20 mouse cellular contexts compared by ENCODE assay signal in the genomic region with DNA sequence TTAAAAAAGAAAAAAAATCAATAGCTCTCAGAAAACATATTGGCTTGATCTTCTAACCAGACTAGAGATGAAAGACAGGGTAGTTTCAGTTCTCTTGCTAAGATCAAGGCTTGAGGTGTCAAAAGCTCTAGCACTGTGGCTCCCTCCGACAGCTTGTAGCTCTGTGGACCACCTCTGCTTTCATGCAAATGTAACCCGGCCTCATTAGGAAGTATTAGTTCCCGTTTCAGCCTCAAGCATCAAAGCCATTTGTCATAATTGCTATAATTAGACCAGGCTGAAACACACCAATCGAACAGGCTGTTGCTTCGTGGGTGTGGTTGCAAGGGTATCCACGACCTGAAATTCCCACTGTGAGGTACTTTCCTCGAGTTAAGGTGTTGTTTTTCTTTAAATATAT.
DNase-seq lines count a peak whose midpoint lies in the region; ATAC-seq and TF ChIP-seq lines count a peak whose summit lies in the region.
"Had no signal": no experiment of that assay in that cellular context is flagged by ENCODE, and none has a peak within 500 bp of the region (broad histone marks: within the 10 kb centered on the region; RNA-seq: fewer than 3 reads in every experiment).

No protein-coding gene starts in this region.

- H3K4me3 ChIP-seq in midbrain, embryonic 14.5 days (replicated peaks; ENCODE audit: low read depth, low read length), result no peak overlapping the region
- no peak overlapping the region for H3K4me3 ChIP-seq in midbrain, embryonic 15.5 days
- no peak overlapping the region for H3K4me3 ChIP-seq in midbrain, embryonic 16.5 days (ENCODE audit: low read depth, low read length)
- H3K4me3 ChIP-seq: heart, embryonic 10.5 days; hindbrain, embryonic 15.5 days; liver, embryonic 12.5 days; myocyte had no signal

- H3K4me2 ChIP-seq in midbrain, embryonic 14.5 days (ENCODE audit: low read length), result no peak overlapping the region
- H3K4me2 ChIP-seq in midbrain, embryonic 15.5 days, result no peak overlapping the region
- no peak overlapping the region for H3K4me2 ChIP-seq in midbrain, embryonic 16.5 days (ENCODE audit: low read length)
- H3K4me2 ChIP-seq: hindbrain, embryonic 15.5 days; liver, embryonic 12.5 days had no signal

- no peaks in the 10 kb centered on the region for H3K9me3 ChIP-seq in midbrain, embryonic 14.5 days (ENCODE audit: control insufficient read depth, low read length)
- H3K9me3 ChIP-seq in midbrain, embryonic 15.5 days, result no peaks in the 10 kb centered on the region
- H3K9me3 ChIP-seq in midbrain, embryonic 16.5 days (replicated peaks; ENCODE audit: control insufficient read depth, low read length, poor library complexity, severe bottlenecking), result no peaks in the 10 kb centered on the region
- H3K9me3 ChIP-seq: heart, embryonic 10.5 days; hindbrain, embryonic 15.5 days; liver, embryonic 12.5 days had no signal

- H3K9ac ChIP-seq in midbrain, embryonic 14.5 days (replicated peaks; ENCODE audit: low read length), result no peak overlapping the region
- H3K9ac ChIP-seq in midbrain, embryonic 15.5 days, result no peak overlapping the region
- no peak overlapping the region for H3K9ac ChIP-seq in midbrain, embryonic 16.5 days (ENCODE audit: low read depth, low read length)
- H3K9ac ChIP-seq: hindbrain, embryonic 15.5 days; liver, embryonic 12.5 days had no signal

- no peak for TF ChIP-seq CTCF in brain, embryonic 14.5 days (IDR thresholded peaks at IDR 0.05; ENCODE audit: borderline replicate concordance, extremely low read depth, insufficient read depth, insufficient read length)

- no peak overlapping the region for H3K27ac ChIP-seq in midbrain, embryonic 14.5 days (replicated peaks; ENCODE audit: low read depth, low read length)
- no peak overlapping the region for H3K27ac ChIP-seq in midbrain, embryonic 15.5 days
- no peak overlapping the region for H3K27ac ChIP-seq in midbrain, embryonic 16.5 days (ENCODE audit: low read length)
- H3K27ac ChIP-seq: heart, embryonic 10.5 days; hindbrain, embryonic 15.5 days; liver, embryonic 12.5 days had no signal

- H3K36me3 ChIP-seq in midbrain, embryonic 14.5 days (ENCODE audit: control insufficient read depth, insufficient read depth, low read length), result no peaks in the 10 kb centered on the region
- no peaks in the 10 kb centered on the region for H3K36me3 ChIP-seq in midbrain, embryonic 15.5 days (replicated peaks)
- no peaks in the 10 kb centered on the region for H3K36me3 ChIP-seq in midbrain, embryonic 16.5 days (ENCODE audit: control insufficient read depth, insufficient read depth, low read length)
- H3K36me3 ChIP-seq: heart, embryonic 10.5 days; hindbrain, embryonic 15.5 days; liver, embryonic 12.5 days had no signal

- TF ChIP-seq POLR2A in brain, embryonic 14.5 days (IDR thresholded peaks at IDR 0.05; ENCODE audit: borderline replicate concordance, extremely low read depth, insufficient read depth, insufficient read length, poor library complexity, severe bottlenecking), result no peak

- no peak for ATAC-seq in midbrain, embryonic 14.5 days (ENCODE audit: low FRiP score, low TSS enrichment)
- no peak for ATAC-seq in midbrain, embryonic 15.5 days (replicated peaks)
- ATAC-seq in cerebellum, adult (ENCODE audit: insufficient number of reproducible peaks, low FRiP score, low TSS enrichment), result no peak
- no peak for ATAC-seq in midbrain, embryonic 16.5 days
- ATAC-seq: forebrain, embryonic 14.5 days; liver, embryonic 12.5 days; lung, postnatal 0 days had no signal

- DNase-seq in midbrain, embryonic 14.5 days, result peak; percentile 16
- DNase-seq in brain, embryonic 14.5 days (ENCODE audit: low read depth), result peak; percentile 24
- peak; percentile 65 for DNase-seq in naive thymus-derived CD4-positive, alpha-beta T cell, adult 2 months (ENCODE audit: low read depth)
- no peak for DNase-seq in right cerebral cortex, postnatal 10 days (ENCODE audit: low spot score in 2 of 2)
- DNase-seq in embryo, embryonic 11 days, result no peak
- DNase-seq: cerebellum, adult 2 months; heart, postnatal 14 days; kidney, adult 9 months; layer of hippocampus, postnatal 36 days; right cerebral cortex, postnatal 4 days; thymus, postnatal 25 days had no signal

- no peaks in the 10 kb centered on the region for H3K4me1 ChIP-seq in midbrain, embryonic 14.5 days (ENCODE audit: control insufficient read depth, insufficient read depth, low read length)
- no peaks in the 10 kb centered on the region for H3K4me1 ChIP-seq in midbrain, embryonic 15.5 days
- no peaks in the 10 kb centered on the region for H3K4me1 ChIP-seq in midbrain, embryonic 16.5 days (ENCODE audit: control insufficient read depth, insufficient read depth, low read length)
- H3K4me1 ChIP-seq: heart, embryonic 10.5 days; hindbrain, embryonic 15.5 days had no signal

- H3K27me3 ChIP-seq in midbrain, embryonic 14.5 days (ENCODE audit: control insufficient read depth, insufficient read depth, low read length), result no peaks in the 10 kb centered on the region
- no peaks in the 10 kb centered on the region for H3K27me3 ChIP-seq in midbrain, embryonic 15.5 days (replicated peaks)
- H3K27me3 ChIP-seq in midbrain, embryonic 16.5 days (ENCODE audit: control insufficient read depth, insufficient read depth, low read depth, low read length), result no peaks in the 10 kb centered on the region
- H3K27me3 ChIP-seq: hindbrain, embryonic 15.5 days; liver, embryonic 12.5 days had no signal

- 62% methylated on average over 7 of the region's 7 CpGs for WGBS in midbrain, embryonic 14.5 days
- 58% methylated on average over 7 of the region's 7 CpGs for WGBS in midbrain, embryonic 15.5 days
- WGBS in midbrain, embryonic 16.5 days, result 60% methylated on average over 7 of the region's 7 CpGs

Comparison
In these comparisons a context has a peak if more than half of its experiments do, and no peak if none do; other contexts are left out.
1. DNase-seq: peak in midbrain, embryonic 14.5 days (single experiment), brain, embryonic 14.5 days (single experiment) and naive thymus-derived CD4-positive, alpha-beta T cell, adult 2 months (single experiment); none in right cerebral cortex, postnatal 10 days (0 of 2) and embryo, embryonic 11 days (single experiment).